Mouse (Mus musculus) limb, embryonic 10.5 days (tissue): ENCODE results near the gene Mri1. TPM values are rescaled to one million over a fixed set of nuclear protein-coding genes. Genes with fewer than 3 reads are reported as not detected.
"Not testable (repeated sequence)": the region's sequence is repeated elsewhere in the genome, so short reads cannot be mapped to it uniquely, and the experiment has no call there.

Source experiments
- DNase-seq: peaks from one replicate; pipeline ENCODE4 v3.0.0-alpha.2; 2017; ENCODE audit warnings: low spot score
- H3K27ac ChIP-seq: fragments of 300-500 bp; sonication (generic); 2 replicates; pipeline ENCODE4 v1.5.1; 2016; ENCODE audit warnings: mild to moderate bottlenecking
- H3K27me3 ChIP-seq: fragments of 300-500 bp; sonication (generic); 2 replicates; pipeline ENCODE4 v1.6.1; 2016; ENCODE audit warnings: low read depth, mild to moderate bottlenecking; ENCODE audit not compliant: poor library complexity, severe bottlenecking
- H3K36me3 ChIP-seq: fragments of 300-500 bp; sonication (generic); 2 replicates; pipeline ENCODE4 v1.6.1; 2016; ENCODE audit warnings: mild to moderate bottlenecking, moderate library complexity
- H3K4me1 ChIP-seq: fragments of 300-500 bp; sonication (generic); 2 replicates; pipeline ENCODE4 v1.6.1; 2016
- H3K4me3 ChIP-seq: fragments of 300-500 bp; sonication (generic); 2 replicates; pipeline ENCODE4 v1.5.1; 2016; ENCODE audit warnings: mild to moderate bottlenecking, moderate library complexity
- H3K9me3 ChIP-seq: fragments of 300-500 bp; sonication (generic); replicated peaks from 2 replicates; pipeline ENCODE4 v1.6.1; 2016; ENCODE audit warnings: mild to moderate bottlenecking
- WGBS: fragments of 180-500 bp; shearing (Covaris S2); methylation state at CpG from one replicate; pipeline ENCODE4 v1.1.7; 2016; 5-methylcytosine and 5-hydroxymethylcytosine counted together
- polyA plus RNA-seq: library from polyadenylated mRNA; unstranded; fragments of >200 nt; fragmentation: Nextera tagmentation; extraction: Ambion mirVana; gene quantifications from 2 replicates; pipeline ENCODE4 v1.2.1, GENCODE M21; 2016

The Mri1 gene
- 75.0 and 83.0 TPM in 2 replicates for polyA plus RNA-seq

GRCm38 (mm10) chr8:84256822-84257610 is at the start of gene Mri1:
Mri1 (minus strand) TSS chr8:84257326.
- Histone ChIP-seq H3K27me3 (no peaks in the 10 kb centered on the region), H3K36me3 (peaks cover 81% of the 10 kb centered on the region), H3K4me3 (peak within 1 kb of the TSS; percentile 87), H3K9me3 (no peaks in the 10 kb centered on the region), H3K27ac (peak within 1 kb of the TSS; percentile 91), H3K4me1 (peaks cover 25% of the 10 kb centered on the region)
- peak; percentile 90 for DNase-seq
- WGBS, result under 1% methylated on average over 64 of the region's 64 CpGs

- H3K27me3 ChIP-seq, result no peaks in the 10 kb centered on the region
- DNase-seq, result no peak
- WGBS, result 91% methylated on average over 2 of the region's 2 CpGs
- H3K4me1 ChIP-seq, result peaks cover 12% of the 10 kb centered on the region; the same call in 1 of the 2 replicates
- no peaks in the 10 kb centered on the region for H3K36me3 ChIP-seq
- 0 out of 2 replicates have a peak, but pooled peaks cover 1% of the 10 kb centered on the region for H3K9me3 ChIP-seq
- no peak overlapping the region for H3K4me3 ChIP-seq
- H3K27ac ChIP-seq, result no peak overlapping the region
These were observed 46.8 kb upstream of the Mri1 start for GRCm38 (mm10) chr8:84303951-84304350.

GRCm38 (mm10) chr8:84297029-84297785 is 40.1 kb upstream of the Mri1 start:
- no peak overlapping the region for H3K27ac ChIP-seq
- no peak for DNase-seq
- no peaks in the 10 kb centered on the region for H3K27me3 ChIP-seq
- no peaks in the 10 kb centered on the region for H3K9me3 ChIP-seq
- H3K4me1 ChIP-seq, result 0 out of 2 replicates have a peak, but pooled peaks cover 3% of the 10 kb centered on the region
- WGBS, result 71% methylated on average over 5 of the region's 5 CpGs
- no peak overlapping the region for H3K4me3 ChIP-seq
- no peaks in the 10 kb centered on the region for H3K36me3 ChIP-seq

DNA sequence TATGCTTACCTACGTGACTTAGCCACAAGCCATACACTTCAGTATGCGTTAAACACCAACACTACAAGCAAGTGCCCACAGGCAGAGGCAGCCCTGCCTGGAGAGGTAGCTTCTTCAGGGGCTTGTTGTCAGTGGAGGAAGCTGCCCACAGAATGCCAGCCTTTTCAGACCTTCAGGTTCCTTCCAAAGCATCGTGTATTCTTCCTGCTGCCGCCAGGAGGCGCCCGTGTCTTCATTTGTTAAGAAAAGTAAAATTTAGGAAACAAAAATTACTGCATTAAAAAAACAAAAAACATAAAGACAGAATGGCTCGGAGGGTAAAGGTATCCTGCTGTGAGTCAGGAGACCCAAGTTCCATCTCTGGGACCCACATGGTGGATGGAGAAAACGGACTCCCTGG is 34.6 kb upstream of the Mri1 start:
- peak; percentile 68 for DNase-seq
- Histone ChIP-seq H3K4me3 (no peak overlapping the region), H3K27me3 (no peaks in the 10 kb centered on the region), H3K27ac (no peak overlapping the region), H3K9me3 (no peaks in the 10 kb centered on the region), H3K4me1 (no peaks in the 10 kb centered on the region), H3K36me3 (no peaks in the 10 kb centered on the region)
- 24% methylated on average over 8 of the region's 8 CpGs for WGBS

DNA sequence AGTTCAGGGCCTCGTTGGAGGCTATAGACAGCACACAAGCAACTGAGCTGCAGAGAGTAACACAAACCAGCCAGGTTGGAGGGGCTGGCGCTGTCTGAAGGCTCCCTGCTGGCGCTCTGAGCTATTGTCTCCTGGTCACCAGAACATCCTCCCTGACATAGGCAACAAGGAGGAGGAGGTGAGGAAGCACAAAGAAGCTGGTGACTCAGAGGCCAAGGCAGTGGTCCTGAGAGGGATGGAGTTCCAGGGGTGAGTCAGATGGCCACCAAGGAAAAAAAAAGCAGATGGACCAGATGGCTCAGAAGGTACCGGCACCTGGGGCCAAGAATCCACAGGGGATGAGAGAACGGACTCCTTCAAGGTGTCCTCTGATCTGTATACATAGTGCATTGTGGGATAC is 34.0 kb upstream of the Mri1 start:
- H3K4me1 ChIP-seq, result no peaks in the 10 kb centered on the region
- no peak overlapping the region for H3K27ac ChIP-seq
- H3K9me3 ChIP-seq, result no peaks in the 10 kb centered on the region
- 73% methylated on average over 5 of the region's 5 CpGs for WGBS
- DNase-seq, result no peak
- H3K27me3 ChIP-seq, result no peaks in the 10 kb centered on the region
- no peaks in the 10 kb centered on the region for H3K36me3 ChIP-seq
- H3K4me3 ChIP-seq, result no peak overlapping the region

GRCm38 (mm10) chr8:84288892-84289291 is 31.8 kb upstream of the Mri1 start:
- no peaks in the 10 kb centered on the region for H3K36me3 ChIP-seq
- peaks cover 10% of the 10 kb centered on the region for H3K4me1 ChIP-seq
- H3K9me3 ChIP-seq, result no peaks in the 10 kb centered on the region
- H3K4me3 ChIP-seq, result no peak overlapping the region
- no peak overlapping the region for H3K27ac ChIP-seq
- DNase-seq, result peak; percentile 46
- 58% methylated on average over 2 of the region's 2 CpGs for WGBS
- no peaks in the 10 kb centered on the region for H3K27me3 ChIP-seq

- peaks cover 13% of the 10 kb centered on the region for H3K4me1 ChIP-seq
- 57% methylated on average over 5 of the region's 5 CpGs for WGBS
- not testable (repeated sequence) for H3K27me3 ChIP-seq, H3K27ac ChIP-seq, H3K36me3 ChIP-seq, H3K9me3 ChIP-seq, H3K4me3 ChIP-seq
- DNase-seq, result peak; percentile 60
These were observed 28.5 kb upstream of the Mri1 start for GRCm38 (mm10) chr8:84285665-84286064.

DNA sequence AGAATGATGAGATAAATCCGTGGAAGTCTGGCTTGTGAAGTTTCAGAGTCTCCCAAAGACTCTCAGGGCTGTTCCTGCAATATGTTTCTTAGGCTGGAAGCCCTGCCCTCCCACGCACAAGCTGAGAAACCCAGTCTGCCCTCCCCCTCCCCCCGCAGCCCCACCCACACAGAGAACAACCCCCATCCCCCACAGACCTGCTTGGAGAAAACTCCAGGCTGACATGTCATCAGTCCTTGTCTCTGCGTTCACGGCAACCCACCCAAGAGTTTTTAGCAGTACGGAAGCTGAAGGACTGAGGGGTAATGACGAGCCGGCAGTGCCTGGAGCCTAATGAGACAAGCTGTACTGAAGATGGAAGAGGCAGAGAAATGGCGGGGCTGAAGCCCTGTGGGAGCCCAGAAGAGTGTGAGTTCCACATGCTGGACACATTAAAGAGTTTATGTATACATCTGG is 27.5 kb upstream of the Mri1 start:
- H3K4me3 ChIP-seq, result peak overlapping the region; percentile 37
- 23% methylated on average over 9 of the region's 9 CpGs for WGBS
- peak; percentile 64 for DNase-seq
- H3K27ac ChIP-seq, result peak overlapping the region; percentile 58; the same call in 1 of the 2 replicates
- H3K9me3 ChIP-seq, result no peaks in the 10 kb centered on the region
- H3K36me3 ChIP-seq, result no peaks in the 10 kb centered on the region
- H3K4me1 ChIP-seq, result peaks cover 13% of the 10 kb centered on the region
- H3K27me3 ChIP-seq, result no peaks in the 10 kb centered on the region

GRCm38 (mm10) chr8:84280777-84281176 is 23.7 kb upstream of the Mri1 start:
- no peaks in the 10 kb centered on the region for H3K9me3 ChIP-seq
- H3K27me3 ChIP-seq, result no peaks in the 10 kb centered on the region
- H3K4me3 ChIP-seq, result no peak overlapping the region
- 85% methylated on average over 10 of the region's 10 CpGs for WGBS
- no peak for DNase-seq
- peaks cover 16% of the 10 kb centered on the region for H3K4me1 ChIP-seq
- H3K36me3 ChIP-seq, result no peaks in the 10 kb centered on the region
- H3K27ac ChIP-seq, result no peak overlapping the region

DNA sequence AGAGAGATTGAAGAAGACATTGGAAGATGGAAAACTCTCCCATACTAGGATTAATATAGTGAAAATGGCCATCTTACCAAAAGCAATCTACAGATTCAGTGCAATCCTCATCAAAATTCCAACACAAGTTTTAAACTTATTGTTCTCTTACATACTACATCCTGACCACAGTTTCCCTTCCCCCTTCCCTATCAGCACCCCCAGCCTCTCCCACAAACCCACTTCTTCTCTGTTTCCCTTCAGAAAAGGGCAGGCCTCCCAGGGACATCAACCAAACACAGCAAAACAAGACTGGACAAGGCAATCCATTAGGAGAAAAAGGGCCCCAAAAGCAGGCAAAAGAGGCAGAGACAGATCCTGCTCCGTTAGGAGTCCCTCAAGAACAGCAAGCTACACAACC is 19.3 kb upstream of the Mri1 start:
- no peak overlapping the region for H3K27ac ChIP-seq
- 69% methylated on average over 1 of the region's 1 CpGs for WGBS

GRCm38 (mm10) chr8:84273968-84274367 is 16.8 kb upstream of the Mri1 start:
- WGBS, result 86% methylated on average over 3 of the region's 3 CpGs
- DNase-seq, result no peak
- no peaks in the 10 kb centered on the region for H3K36me3 ChIP-seq

More for the DNA sequence above, 19.3 kb upstream of the Mri1 start:
- Histone ChIP-seq H3K36me3 (no peaks in the 10 kb centered on the region), H3K4me1 (peaks cover 3% of the 10 kb centered on the region; the same call in 1 of the 2 replicates), H3K9me3 (no peaks in the 10 kb centered on the region), H3K27me3 (no peaks in the 10 kb centered on the region), H3K4me3 (no peak overlapping the region)
- DNase-seq, result no peak

GRCm38 (mm10) chr8:84272302-84272701 is 15.2 kb upstream of the Mri1 start:
- Histone ChIP-seq H3K4me3 (no peak overlapping the region), H3K36me3 (no peaks in the 10 kb centered on the region), H3K27ac (no peak overlapping the region), H3K9me3 (no peaks in the 10 kb centered on the region), H3K4me1 (peaks cover 11% of the 10 kb centered on the region), H3K27me3 (no peaks in the 10 kb centered on the region)
- DNase-seq, result no peak
- WGBS, result 82% methylated on average over 4 of the region's 4 CpGs

More at GRCm38 (mm10) chr8:84273968-84274367, 16.8 kb upstream of the Mri1 start:
- no peak overlapping the region for H3K27ac ChIP-seq
- H3K4me1 ChIP-seq, result peaks cover 11% of the 10 kb centered on the region
- H3K9me3 ChIP-seq, result no peaks in the 10 kb centered on the region
- H3K27me3 ChIP-seq, result no peaks in the 10 kb centered on the region
- H3K4me3 ChIP-seq, result no peak overlapping the region
